In the genomic region with DNA sequence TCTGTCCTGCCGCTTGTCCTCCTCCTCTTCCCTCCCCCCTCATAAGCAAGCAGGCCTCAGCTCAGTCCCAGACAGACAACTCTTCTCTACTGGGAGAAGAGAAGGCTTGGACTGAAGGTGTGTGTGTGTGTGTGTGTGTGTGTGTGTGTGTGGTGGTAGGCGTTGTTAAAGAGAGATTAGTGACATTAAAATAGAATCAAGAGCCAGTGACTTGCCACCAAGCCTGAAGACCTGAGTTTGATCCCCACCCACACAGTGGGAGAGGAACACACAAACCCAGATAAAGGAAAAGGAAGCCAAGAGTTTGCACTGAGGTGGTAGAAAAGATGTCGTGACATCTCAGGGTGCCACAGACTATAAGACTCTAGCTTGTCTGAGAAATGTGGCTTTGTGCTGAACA, we compare ENCODE assay signal across 23 mouse cellular contexts. TPM values are rescaled to one million over a fixed set of nuclear protein-coding genes. Genes with fewer than 3 reads are reported as not detected.
DNase-seq lines count a peak whose midpoint lies in the region; ATAC-seq and TF ChIP-seq lines count a peak whose summit lies in the region.
"Had no signal": no experiment of that assay in that cellular context is flagged by ENCODE, and none has a peak within 500 bp of the region (broad histone marks: within the 10 kb centered on the region; RNA-seq: fewer than 3 reads in every experiment).

No protein-coding gene starts in this region.

- H3K27ac ChIP-seq in heart, embryonic 12.5 days (ENCODE audit: poor library complexity, severe bottlenecking): peak overlapping the region; percentile 84
- peak overlapping the region; percentile 81 for H3K27ac ChIP-seq in left cerebral cortex, adult 2 months
- H3K27ac ChIP-seq in MEL (ENCODE audit: control insufficient read depth, low read depth, low read length): peak overlapping the region; percentile 66
- H3K27ac ChIP-seq: kidney, postnatal 0 days; liver, embryonic 15.5 days had no signal

- intact Hi-C loops in heart, postnatal 36 days (cut with DNase I): no loop called here
- intact Hi-C loops in left cerebral cortex, adult 2 months (cut with DNase I): no loop called here
- intact Hi-C loops in left cerebral cortex, postnatal 14 days (cut with DNase I): no loop called here

- TF ChIP-seq EP300 in MEL (IDR thresholded peaks at IDR 0.05; ENCODE audit: low read depth in 1 of 2, low read length in 2 of 2): peak; percentile 49 to 68; a peak in 3 of 4 replicates

- peaks cover 58% of the 10 kb centered on the region for H3K4me1 ChIP-seq in heart, embryonic 12.5 days (replicated peaks)
- peaks cover 9 to 18% of the 10 kb centered on the region in 2 experiments; a peak in 3 of 4 replicates for H3K4me1 ChIP-seq in MEL (ENCODE audit: control insufficient read depth in 1 of 2, insufficient read depth in 2 of 2, low read length in 2 of 2)

- no peak for TF ChIP-seq POLR2A in MEL (IDR thresholded peaks at IDR 0.05; ENCODE audit: control insufficient read depth in 1 of 2, insufficient read depth in 1 of 2, low read depth in 1 of 2, low read length in 2 of 2, poor library complexity in 1 of 2)

- 44% methylated on average over 3 of the region's 3 CpGs for WGBS in heart, embryonic 12.5 days

- no peaks in the 10 kb centered on the region for H3K27me3 ChIP-seq in heart, embryonic 12.5 days (replicated peaks)
- H3K27me3 ChIP-seq in MEL (ENCODE audit: control insufficient read depth in 1 of 2, insufficient read depth in 2 of 2, low read length in 2 of 2): no peaks in the 10 kb centered on the region
- H3K27me3 ChIP-seq: hindbrain, embryonic 15.5 days; liver, embryonic 15.5 days had no signal

- H3K4me2 ChIP-seq in heart, embryonic 12.5 days: no peak overlapping the region
- H3K4me2 ChIP-seq: hindbrain, embryonic 15.5 days; liver, embryonic 15.5 days had no signal

- H3K4me3 ChIP-seq in heart, embryonic 12.5 days: no peak overlapping the region
- H3K4me3 ChIP-seq in left cerebral cortex, adult 2 months: no peak overlapping the region
- H3K4me3 ChIP-seq in MEL (ENCODE audit: control insufficient read depth in 1 of 2, insufficient read depth in 1 of 2, low read depth in 2 of 2, low read length in 2 of 2): no peak overlapping the region
- H3K4me3 ChIP-seq: hindbrain, embryonic 15.5 days; liver, embryonic 15.5 days had no signal

- peaks cover under 1% of the 10 kb centered on the region; the same call in 1 of the 2 replicates for H3K36me3 ChIP-seq in heart, embryonic 12.5 days
- H3K36me3 ChIP-seq in MEL (ENCODE audit: control insufficient read depth in 1 of 2, insufficient read depth in 2 of 2, low read length in 2 of 2): peaks cover 2 to 17% of the 10 kb centered on the region in 2 experiments; a peak in 3 of 4 replicates
- H3K36me3 ChIP-seq: hindbrain, embryonic 15.5 days; liver, embryonic 15.5 days had no signal

- no peak for TF ChIP-seq CTCF in left cerebral cortex, adult 2 months (IDR thresholded peaks at IDR 0.05)
- no peak for TF ChIP-seq CTCF in MEL (IDR thresholded peaks at IDR 0.05 in 2 of 3, conservative IDR thresholded peaks at IDR 0.05 in 1 of 3; ENCODE audit: control insufficient read depth in 1 of 3, insufficient read depth in 1 of 3, low read depth in 2 of 3, low read length in 3 of 3, poor library complexity in 1 of 3, severe bottlenecking in 1 of 3)

- TF ChIP-seq RAD21 in MEL (IDR thresholded peaks at IDR 0.05; ENCODE audit: low read depth, low read length): no peak

- no peaks in the 10 kb centered on the region for H3K79me2 ChIP-seq in MEL (ENCODE audit: control insufficient read depth, insufficient read depth, low read length, poor library complexity)

- DNase-seq in heart, postnatal 36 days: no peak
- no peak for DNase-seq in left cerebral cortex, adult 2 months (ENCODE audit: extremely low spot score in 1 of 2, low spot score in 2 of 2)
- DNase-seq in left cerebral cortex, postnatal 14 days (ENCODE audit: low spot score in 2 of 2): no peak
- DNase-seq in MEL (ENCODE audit: low read depth, low spot score): peak; percentile 84
- DNase-seq in natural killer cell, adult 2 months (ENCODE audit: low spot score in 2 of 2): no peak
- DNase-seq in retina, embryonic 14.5 days (ENCODE audit: low spot score): no peak
- DNase-seq: B cell, adult 2 months; kidney, adult 11 months; retina, postnatal 1 day; right cerebral cortex, postnatal 4 days had no signal

- H3K9me3 ChIP-seq in heart, embryonic 12.5 days (replicated peaks): no peaks in the 10 kb centered on the region
- no peaks in the 10 kb centered on the region for H3K9me3 ChIP-seq in MEL (replicated peaks; ENCODE audit: insufficient read depth, low read length)
- H3K9me3 ChIP-seq: hindbrain, embryonic 15.5 days; liver, embryonic 15.5 days had no signal

- ATAC-seq in heart, embryonic 12.5 days (ENCODE audit: insufficient number of reproducible peaks, low FRiP score): no peak
- 0 out of 2 replicates have a peak, but pooled peaks have one; percentile 21 for ATAC-seq in megakaryocyte progenitor cell, adult 5-6 weeks (replicated peaks; ENCODE audit: poor library complexity)
- ATAC-seq: forebrain, embryonic 14.5 days; lung, postnatal 0 days; midbrain, embryonic 16.5 days had no signal

- 0 out of 2 replicates have a peak overlapping the region, but pooled peaks have one; percentile 48 for H3K9ac ChIP-seq in heart, embryonic 12.5 days
- H3K9ac ChIP-seq in MEL (ENCODE audit: control insufficient read depth, low read depth, low read length, poor library complexity, severe bottlenecking): 0 out of 2 replicates have a peak overlapping the region, but pooled peaks have one; percentile 13
- H3K9ac ChIP-seq: hindbrain, embryonic 15.5 days; liver, embryonic 15.5 days had no signal

TF ChIP-seq in MEL, 35 proteins besides CTCF, POLR2A, EP300 and RAD21:
- TF ChIP-seq GATA1 (IDR thresholded peaks at IDR 0.05; ENCODE audit: low read depth, low read length) (peak; percentile 70; the same call in 1 of the 2 replicates), USF1 (IDR thresholded peaks at IDR 0.05; ENCODE audit: low read depth, low read length) (no peak), MEF2A (IDR thresholded peaks at IDR 0.05; ENCODE audit: extremely low read depth, insufficient replicate concordance, low read depth, low read length, poor library complexity, severe bottlenecking) (peak; percentile 84; the same call in 1 of the 2 replicates), SIN3A (IDR thresholded peaks at IDR 0.05; ENCODE audit: low read length) (peak; percentile 38; the same call in 1 of the 2 replicates), TCF12 (IDR thresholded peaks at IDR 0.05; ENCODE audit: low read depth, low read length) (peak; percentile 29; the same call in 1 of the 2 replicates), MAFK (IDR thresholded peaks at IDR 0.05; ENCODE audit: borderline replicate concordance, low read depth, low read length) (no peak), RCOR1 (IDR thresholded peaks at IDR 0.05; ENCODE audit: low read depth, low read length) (peak; percentile 20; the same call in 1 of the 2 replicates), MAZ (IDR thresholded peaks at IDR 0.05; ENCODE audit: low read depth, low read length) (peak; percentile 15; the same call in 1 of the 2 replicates), ETS1 (IDR thresholded peaks at IDR 0.05; ENCODE audit: low read depth, low read length) (peak; percentile 31; the same call in 1 of the 2 replicates), CHD2 (IDR thresholded peaks at IDR 0.05; ENCODE audit: low read length) (no peak)
TF ChIP-seq in MEL: peak in this region for 7.

RNA-seq across cellular contexts. Expression of gene Gpr153, which starts 26.8 kb away (rescaled TPM):
- 11.9 and 14.0 TPM in 2 replicates for polyA plus RNA-seq in heart, embryonic 12.5 days (2016; fragmentation: Nextera tagmentation; extraction: Ambion mirVana)
- total RNA-seq in heart, postnatal 36 days (2021): 10 to 100 TPM; 10.7 to 14.0 TPM
- 10 to 100 TPM; 29.6 to 35.9 TPM for total RNA-seq in left cerebral cortex, adult 2 months (2021)
- total RNA-seq in left cerebral cortex, postnatal 14 days (2021): 10 to 100 TPM; 31.2 to 31.6 TPM
- not detected in 2 replicates for total RNA-seq in MEL (2012; rRNA removed)
- polyA plus RNA-seq in MEL (2012; ENCODE audit: insufficient read depth in 1 of 2, insufficient read length in 2 of 2, low read depth in 1 of 2, low replicate concordance in 2 of 2, missing spikeins in 1 of 2): under 1 TPM in 1 of 2 experiments, not detected in 1; 0.08 TPM
- 0.12 and 0.76 TPM in 2 replicates for total RNA-seq in megakaryocyte progenitor cell, adult 5-6 weeks (2015)
- not detected in 2 replicates for total RNA-seq in megakaryocyte progenitor cell, adult 5-6 weeks (2017)
- total RNA-seq: granulocyte monocyte progenitor cell, adult 5-6 weeks; megakaryocyte-erythroid progenitor cell, adult 5-6 weeks had no signal

RNA-seq across cellular contexts. Expression of gene Hes3, which starts 44.3 kb away (rescaled TPM):
- polyA plus RNA-seq in heart, embryonic 12.5 days (2016; fragmentation: Nextera tagmentation; extraction: Ambion mirVana): not detected in 2 replicates
- not detected for total RNA-seq in heart, postnatal 36 days (2021)
- total RNA-seq in left cerebral cortex, adult 2 months (2021): under 1 TPM; 0.30 to 0.32 TPM
- total RNA-seq in left cerebral cortex, postnatal 14 days (2021): under 1 TPM; 0.20 to 0.42 TPM
- not detected in 2 replicates for total RNA-seq in MEL (2012; rRNA removed)
- under 1 TPM in 1 of 2 experiments, not detected in 1; 0.04 TPM for polyA plus RNA-seq in MEL (2012; ENCODE audit: insufficient read depth in 1 of 2, insufficient read length in 2 of 2, low read depth in 1 of 2, low replicate concordance in 2 of 2, missing spikeins in 1 of 2)
- total RNA-seq in megakaryocyte progenitor cell, adult 5-6 weeks (2015): not detected in 2 replicates
- total RNA-seq in megakaryocyte progenitor cell, adult 5-6 weeks (2017): not detected in 2 replicates
- total RNA-seq: adrenal gland, adult 18-20 months; granulocyte monocyte progenitor cell, adult 5-6 weeks; layer of hippocampus, adult 18-20 months; left cerebral cortex, adult 18-20 months; megakaryocyte-erythroid progenitor cell, adult 5-6 weeks had no signal
- polyA plus RNA-seq: forebrain, embryonic 14.5 days; kidney, postnatal 0 days; liver, embryonic 15.5 days; lung, postnatal 0 days had no signal

RNA-seq across cellular contexts. Expression of gene Icmt, which starts 49.8 kb away (rescaled TPM):
- 24.0 and 25.4 TPM in 2 replicates for polyA plus RNA-seq in heart, embryonic 12.5 days (2016; fragmentation: Nextera tagmentation; extraction: Ambion mirVana)
- 10 to 100 TPM; 25.4 to 25.8 TPM for total RNA-seq in heart, postnatal 36 days (2021)
- 10 to 100 TPM; 49.8 to 54.3 TPM for total RNA-seq in left cerebral cortex, adult 2 months (2021)
- total RNA-seq in left cerebral cortex, postnatal 14 days (2021): 10 to 100 TPM; 43.1 to 45.0 TPM
- total RNA-seq in MEL (2012; rRNA removed): 30.3 and 30.4 TPM in 2 replicates
- polyA plus RNA-seq in MEL (2012; ENCODE audit: insufficient read depth in 1 of 2, insufficient read length in 2 of 2, low read depth in 1 of 2, low replicate concordance in 2 of 2, missing spikeins in 1 of 2): 10 to 100 TPM in 1 of 2 experiments, not detected in 1; 50.8 TPM
- total RNA-seq in megakaryocyte progenitor cell, adult 5-6 weeks (2015): 7.9 and 12.1 TPM in 2 replicates
- total RNA-seq in megakaryocyte progenitor cell, adult 5-6 weeks (2017): 11.5 and 14.8 TPM in 2 replicates

Comparison
In these comparisons a context has a peak if more than half of its experiments do, and no peak if none do; other contexts are left out.
1. RNA of gene Gpr153, which starts 26.8 kb away (total RNA-seq): 29.6 to 35.9 TPM in left cerebral cortex, adult 2 months, 31.2 to 31.6 TPM in left cerebral cortex, postnatal 14 days and 10.7 to 14.0 TPM in heart, postnatal 36 days; 0.12 to 0.76 TPM in megakaryocyte progenitor cell, adult 5-6 weeks and not detected in MEL; every median in the first group is over 4 times any median in the second.
2. Peak in every context shown above with its lines, with median percentiles within 50 percentile points of each other: H3K27ac ChIP-seq.